Mouse (Mus musculus): ENCODE data around the gene Dcun1d5.
A peak's percentile ranks its signal among the peaks of the same experiment; 100 is the strongest.
"Not testable (repeated sequence)": the region's sequence is repeated elsewhere in the genome, so short reads cannot be mapped to it uniquely, and the experiment has no call there.

Dcun1d5 gene

GRCm38 (mm10) chr9:7184172-7184896 lies at the start of gene Dcun1d5, which contains the start of gene Dync2h1:
TSS of gene Dcun1d5 (plus strand) at chr9:7184520.
TSS of gene Dync2h1 (minus strand) at chr9:7184446.
- DNase-seq (ENCODE audit: low spot score), result peak; percentile 91

- DNase-seq (ENCODE audit: low spot score), result no peak
Measured at GRCm38 (mm10) chr9:7154391-7154790, 29.9 kb upstream of the Dcun1d5 start.

- DNase-seq (ENCODE audit: low spot score), result no peak
Measured at GRCm38 (mm10) chr9:7158605-7159004, 25.7 kb upstream of the Dcun1d5 start.

- no peak for DNase-seq (ENCODE audit: low spot score)
Measured at GRCm38 (mm10) chr9:7159718-7160117, 24.6 kb upstream of the Dcun1d5 start.

- DNase-seq (ENCODE audit: low spot score), result no peak
Measured at GRCm38 (mm10) chr9:7160688-7161087, 23.6 kb upstream of the Dcun1d5 start.

GRCm38 (mm10) chr9:7167339-7167998 lies 16.9 kb upstream of the Dcun1d5 start:
- no peak for DNase-seq (ENCODE audit: low spot score)

- no peak for DNase-seq (ENCODE audit: low spot score)
Measured at GRCm38 (mm10) chr9:7173756-7174155, 10.6 kb upstream of the Dcun1d5 start.

- peak; percentile 86 for DNase-seq (ENCODE audit: low spot score)
Measured at GRCm38 (mm10) chr9:7176618-7177610, 7.4 kb upstream of the Dcun1d5 start.

- peak; percentile 3 for DNase-seq (ENCODE audit: low spot score)
Measured at GRCm38 (mm10) chr9:7184897-7185291, 574 bp downstream of the Dcun1d5 start.

GRCm38 (mm10) chr9:7190694-7191093 lies 6.4 kb downstream of the Dcun1d5 start:
- DNase-seq (ENCODE audit: low spot score), result not testable (repeated sequence)

- no peak for DNase-seq (ENCODE audit: low spot score)
Measured at GRCm38 (mm10) chr9:7216240-7216639, 31.9 kb downstream of the Dcun1d5 start.

- no peak for DNase-seq (ENCODE audit: low spot score)
Measured at GRCm38 (mm10) chr9:7221024-7221423, 36.7 kb downstream of the Dcun1d5 start.

GRCm38 (mm10) chr9:7221460-7221859 lies 37.1 kb downstream of the Dcun1d5 start:
- DNase-seq (ENCODE audit: low spot score), result no peak

- DNase-seq (ENCODE audit: low spot score), result no peak
Measured at GRCm38 (mm10) chr9:7238619-7239018, 54.3 kb downstream of the Dcun1d5 start.

- no peak for DNase-seq (ENCODE audit: low spot score)
Measured at GRCm38 (mm10) chr9:7239967-7240366, 55.6 kb downstream of the Dcun1d5 start.

- no peak for DNase-seq (ENCODE audit: low spot score)
Measured at GRCm38 (mm10) chr9:7252797-7253654, 68.7 kb downstream of the Dcun1d5 start.
